Mouse (Mus musculus) G1E (cell line): Measurements from ENCODE around the gene Mthfr.

ENCODE experiments used
- CTCF ChIP-seq: IDR thresholded peaks from 2 replicates; pipeline ENCODE4 v1.5.1; 2012; ENCODE audit warnings: low read depth, low read length, inconsistent platforms, mixed read lengths
- GATA1 ChIP-seq: IDR thresholded peaks from 2 replicates; pipeline ENCODE4 v1.6.1; 2012; ENCODE audit warnings: borderline replicate concordance, low read length, inconsistent platforms, mixed read lengths
- GATA2 ChIP-seq: IDR thresholded peaks from 2 replicates; pipeline ENCODE4 v1.6.1; 2012; ENCODE audit warnings: low read depth, low read length, inconsistent platforms, borderline replicate concordance
- TAL1 ChIP-seq: conservative IDR thresholded peaks from 2 replicates; pipeline ENCODE4 v1.6.1; 2012; ENCODE audit warnings: low read depth, low read length, inconsistent platforms, mixed read lengths

GRCm38 (mm10) chr4:148082257-148083044 is 43.6 kb downstream of the Mthfr start:
- TF ChIP-seq CTCF (peak; percentile 61), GATA1 (no peak), GATA2 (no peak), TAL1 (no peak)
